Mouse (Mus musculus) kidney, adult 18-20 months (tissue): ENCODE data around the gene Slc4a1.
A peak's percentile ranks its signal among the peaks of the same experiment; 100 is the strongest.
"Not testable (repeated sequence)": the region's sequence is repeated elsewhere in the genome, so short reads cannot be mapped to it uniquely, and the experiment has no call there.

Experiments
- DNase-seq: peaks from one replicate; pipeline ENCODE4 v3.0.0; 2021

Gene Slc4a1

DNA sequence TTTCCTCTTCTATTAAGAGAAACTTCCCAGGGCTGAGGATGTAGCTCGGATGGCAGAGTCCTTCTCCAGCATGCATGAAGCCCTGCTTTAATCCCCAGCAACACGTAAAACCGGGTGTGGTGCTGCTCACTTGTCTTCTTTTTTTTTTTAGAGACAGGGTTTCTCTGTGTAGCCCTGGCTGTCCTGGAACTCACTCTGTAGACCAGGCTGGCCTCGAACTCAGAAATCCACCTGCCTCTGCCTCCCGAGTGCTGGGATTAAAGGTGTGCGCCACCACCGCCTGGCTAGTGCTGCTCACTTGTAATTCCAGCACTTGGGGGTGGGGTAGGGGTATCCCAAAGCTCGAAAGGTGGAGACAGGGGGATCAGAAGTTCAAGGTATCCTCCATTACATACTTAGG is at the start of gene Slc4a1:
Gene Slc4a1 (minus strand): TSS at position 101 of the 400 bp plus-strand sequence.
- not testable (repeated sequence) for DNase-seq

GRCm38 (mm10) chr11:102415034-102415802 is 49.2 kb upstream of the Slc4a1 start:
- DNase-seq: no peak

DNA sequence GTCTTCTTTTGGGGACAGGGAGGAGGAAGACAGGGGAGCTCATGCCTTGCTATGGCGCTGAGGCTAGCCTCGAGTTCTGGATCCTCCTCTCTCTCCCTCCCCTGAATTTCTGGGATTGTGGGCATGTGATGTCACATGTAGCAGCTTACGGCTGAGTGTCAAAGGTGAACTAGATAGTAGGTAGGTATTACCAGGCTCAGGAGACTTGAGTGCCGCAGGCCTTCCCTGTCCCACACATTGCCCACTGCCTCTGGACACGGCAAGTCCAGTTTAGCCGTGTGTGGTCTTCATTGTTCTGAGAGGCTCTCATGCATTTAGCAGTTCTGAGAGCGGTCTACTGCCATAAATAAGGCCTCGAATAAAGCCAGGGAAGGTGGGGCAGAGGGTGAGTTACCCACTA is 47.1 kb upstream of the Slc4a1 start:
- DNase-seq: no peak

DNA sequence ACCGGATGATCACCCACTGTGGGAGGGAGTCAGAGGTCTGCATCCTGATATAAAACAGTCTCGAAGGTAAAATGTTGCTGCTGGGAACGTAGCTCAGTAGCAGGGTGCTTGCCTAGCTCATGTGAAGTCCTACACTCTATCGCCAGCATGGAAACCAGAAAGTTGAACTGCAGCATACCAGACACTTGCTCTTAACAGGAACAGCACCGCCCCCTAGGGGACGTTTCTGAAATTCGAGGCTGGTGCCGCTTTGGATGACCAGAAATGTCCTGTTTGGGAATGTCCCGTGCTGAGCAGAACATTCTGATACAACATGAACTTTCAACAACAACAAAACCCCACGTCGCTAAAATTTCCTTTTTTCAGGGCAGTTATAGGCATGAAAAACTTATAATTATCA is 45.7 kb upstream of the Slc4a1 start:
- DNase-seq: peak; percentile 95

DNA sequence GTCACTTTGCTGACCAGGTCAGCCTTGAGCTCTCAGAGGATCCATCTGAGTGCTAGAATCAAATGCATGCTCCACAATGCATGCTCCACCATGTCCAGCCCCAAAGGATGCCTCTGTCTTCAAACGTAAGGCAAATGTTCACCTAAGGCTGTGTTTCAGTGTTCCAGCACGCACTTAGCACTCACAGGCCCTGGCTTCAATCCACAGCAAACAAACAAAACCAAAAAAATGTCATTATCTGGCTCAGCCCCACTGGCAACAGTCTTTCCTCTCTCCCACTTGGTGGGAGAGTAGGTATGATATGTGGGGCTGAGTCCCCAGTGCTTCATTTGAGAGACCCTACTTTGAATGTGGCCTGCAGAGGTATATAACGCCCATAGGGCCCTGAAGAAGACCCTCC is 45.1 kb upstream of the Slc4a1 start:
- DNase-seq: no peak

DNA sequence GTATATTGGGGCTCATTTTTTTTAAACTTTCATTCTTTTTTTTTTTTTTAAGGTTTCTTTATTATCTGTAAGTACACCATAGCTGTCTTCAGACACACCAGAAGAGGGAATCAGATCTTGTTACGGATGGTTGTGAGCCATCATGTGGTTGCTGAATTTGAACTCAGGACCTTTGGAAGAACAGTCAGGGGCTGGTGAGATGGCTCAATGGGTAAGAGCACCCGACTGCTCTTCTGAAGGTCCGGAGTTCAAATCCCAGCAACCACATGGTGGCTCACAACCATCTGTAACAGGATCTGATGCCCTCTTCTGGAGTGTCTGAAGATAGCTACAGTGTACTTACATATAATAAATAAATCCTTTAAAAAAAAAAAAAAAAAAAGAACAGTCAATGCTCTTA is 44.3 kb upstream of the Slc4a1 start:
- not testable (repeated sequence) for DNase-seq

GRCm38 (mm10) chr11:102409795-102410330 is 43.9 kb upstream of the Slc4a1 start:
- DNase-seq: no peak

- peak; percentile 37 for DNase-seq
Observed at GRCm38 (mm10) chr11:102408888-102409794, 43.1 kb upstream of the Slc4a1 start.

DNA sequence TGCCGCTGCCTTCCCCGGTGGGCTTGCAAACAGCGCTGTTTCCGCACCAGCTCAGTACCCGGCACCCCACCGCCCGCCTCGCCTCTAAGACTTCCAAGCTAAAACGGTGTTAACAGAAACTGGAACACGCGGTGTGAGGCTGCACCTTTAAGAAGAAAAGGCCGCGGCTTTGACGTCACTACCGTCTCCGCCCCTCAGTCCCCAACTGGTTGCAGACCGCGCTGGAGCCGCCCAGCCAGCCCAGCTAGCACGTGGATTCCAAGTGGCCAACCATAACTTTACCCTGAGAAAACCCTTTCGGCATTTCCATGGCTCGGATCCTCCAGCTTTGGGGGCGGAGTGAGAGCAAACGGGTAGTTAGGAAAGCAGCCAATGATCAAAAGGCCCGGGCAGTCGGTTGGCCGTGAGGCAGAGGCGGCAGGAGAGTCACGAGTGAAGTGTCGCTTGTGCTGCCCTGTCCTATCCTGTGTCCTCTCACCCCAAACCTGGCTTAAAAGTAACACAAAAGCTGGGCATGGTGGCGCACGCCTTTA is 42.4 kb upstream of the Slc4a1 start:
- DNase-seq: peak; percentile 97

DNA sequence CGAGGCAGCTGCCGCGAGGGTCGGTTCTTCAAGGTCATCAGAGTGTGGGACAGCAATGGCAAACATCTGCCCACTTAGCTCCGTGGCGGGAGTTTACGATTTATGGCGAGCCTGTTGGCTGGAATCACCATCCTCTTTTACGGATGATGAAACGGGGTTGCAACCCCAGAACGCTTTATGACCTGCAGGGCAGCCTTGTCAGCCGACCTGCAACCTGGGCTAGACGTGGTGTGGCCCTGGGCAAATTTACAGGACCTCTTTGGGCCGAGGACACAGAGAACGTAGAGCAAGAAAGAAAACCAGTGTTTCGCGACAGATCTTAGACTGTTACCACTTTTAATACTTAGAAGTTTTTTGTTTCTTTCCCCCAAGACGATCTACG is 41.8 kb upstream of the Slc4a1 start, which contains the start of gene Slc25a39:
Gene Slc25a39 (minus strand): TSS at position 113 of the 382 bp plus-strand sequence.
- no peak for DNase-seq

DNA sequence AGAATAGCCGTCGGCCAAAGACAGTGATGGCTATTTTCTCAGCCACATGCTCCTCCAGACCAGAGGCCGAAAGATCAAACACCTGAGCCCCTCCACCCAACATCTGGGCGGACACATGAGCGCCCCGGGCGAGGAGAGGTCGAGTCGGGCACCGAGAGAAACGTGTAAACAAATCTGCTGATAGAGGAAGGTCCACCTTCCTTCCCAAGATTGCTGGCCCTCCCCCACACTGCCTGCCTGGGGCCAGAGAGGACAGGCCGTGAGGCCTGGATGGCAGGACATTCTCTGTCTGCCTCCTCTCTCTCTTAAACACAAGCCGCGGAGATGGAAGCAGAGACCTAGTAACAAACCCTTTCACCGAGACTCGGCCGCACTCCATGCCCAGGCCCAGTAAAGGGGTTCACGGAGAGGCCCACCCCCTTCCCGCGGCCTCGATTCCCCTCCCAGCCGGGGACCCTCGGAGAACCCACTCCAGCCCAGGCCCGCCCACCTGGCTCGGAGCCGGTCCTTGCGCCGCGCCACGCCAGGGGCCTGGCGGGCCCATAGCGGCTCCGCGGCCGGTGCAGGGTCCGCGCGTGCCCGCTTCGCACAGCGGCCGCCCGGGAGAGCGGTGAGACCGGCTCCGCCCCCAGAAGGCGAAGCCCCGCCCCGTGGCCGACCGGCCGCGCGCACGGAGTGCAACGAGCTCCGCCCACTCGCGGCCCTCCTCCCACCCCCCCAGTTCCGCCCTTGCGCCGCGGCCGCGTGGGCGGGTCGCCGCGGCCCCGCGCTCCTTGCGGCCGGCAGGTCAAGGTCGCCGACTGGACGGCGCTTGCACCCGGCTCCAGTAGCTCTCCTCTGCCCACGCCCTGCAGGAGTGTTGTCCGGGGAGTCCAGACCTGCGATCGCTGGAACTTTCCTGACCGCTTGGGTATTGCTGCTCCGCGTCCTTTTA is 41.2 kb upstream of the Slc4a1 start:
- DNase-seq: peak; percentile 93

GRCm38 (mm10) chr11:102406401-102406800 is 40.4 kb upstream of the Slc4a1 start:
- DNase-seq: no peak

DNA sequence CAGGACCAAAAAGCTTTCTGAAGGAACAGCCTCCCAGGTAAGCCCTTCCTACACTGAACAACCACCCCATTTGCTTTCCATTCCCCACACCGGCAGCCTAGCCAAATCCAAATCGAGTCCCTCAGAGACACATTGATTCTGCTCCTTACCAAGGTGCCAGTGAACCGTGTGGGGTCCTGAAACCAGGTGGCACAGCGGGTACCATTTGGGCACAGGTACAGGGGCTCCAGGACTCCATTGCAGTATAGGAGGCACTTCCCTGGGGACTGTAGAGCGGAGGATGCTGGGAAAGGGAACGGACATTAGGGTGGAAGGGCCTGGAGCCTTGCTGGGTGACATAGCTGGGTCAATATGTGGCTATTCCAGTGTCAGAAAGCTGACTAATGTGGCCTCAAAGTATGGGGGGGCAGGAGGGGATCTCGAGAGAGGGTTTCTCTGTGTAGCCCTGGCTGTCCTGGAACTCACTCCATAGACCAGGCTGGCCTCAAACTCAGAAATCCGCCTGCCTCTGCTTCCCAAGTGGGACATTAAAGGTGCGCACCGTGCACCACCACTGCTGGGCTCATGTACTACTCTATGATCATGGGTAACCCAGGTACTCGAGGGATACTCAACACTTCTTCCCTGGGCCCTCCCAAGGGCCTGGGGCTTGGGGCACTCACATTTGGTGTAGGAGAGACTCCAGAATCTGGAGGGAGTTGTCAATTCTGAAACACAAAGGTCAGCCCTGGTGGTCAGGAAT is 39.7 kb upstream of the Slc4a1 start:
- DNase-seq: no peak

- peak; percentile 43 for DNase-seq
Observed at GRCm38 (mm10) chr11:102404161-102405010, 38.4 kb upstream of the Slc4a1 start.

DNA sequence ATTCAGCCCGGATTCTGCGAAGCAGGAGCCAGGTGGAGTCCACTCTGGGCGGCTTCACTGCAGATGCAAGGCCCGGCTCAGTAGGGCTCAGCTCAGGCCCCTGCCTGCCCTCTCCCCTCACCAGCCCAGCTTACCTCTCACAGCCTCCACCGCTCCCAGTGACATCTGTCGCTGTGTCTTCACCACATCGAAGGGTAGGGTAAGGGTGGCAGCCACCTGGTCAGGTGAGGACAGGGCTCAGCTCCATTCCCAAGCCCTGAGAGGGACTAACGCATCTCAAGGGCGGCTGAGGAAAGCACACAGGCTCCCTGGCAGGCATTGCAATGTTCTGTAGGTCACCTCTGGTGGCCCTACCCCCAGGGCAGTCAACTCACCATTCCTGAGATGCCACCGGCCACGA is 37.7 kb upstream of the Slc4a1 start:
- no peak for DNase-seq

- no peak for DNase-seq
Observed at GRCm38 (mm10) chr11:102401898-102402500, 36.0 kb upstream of the Slc4a1 start.

DNA sequence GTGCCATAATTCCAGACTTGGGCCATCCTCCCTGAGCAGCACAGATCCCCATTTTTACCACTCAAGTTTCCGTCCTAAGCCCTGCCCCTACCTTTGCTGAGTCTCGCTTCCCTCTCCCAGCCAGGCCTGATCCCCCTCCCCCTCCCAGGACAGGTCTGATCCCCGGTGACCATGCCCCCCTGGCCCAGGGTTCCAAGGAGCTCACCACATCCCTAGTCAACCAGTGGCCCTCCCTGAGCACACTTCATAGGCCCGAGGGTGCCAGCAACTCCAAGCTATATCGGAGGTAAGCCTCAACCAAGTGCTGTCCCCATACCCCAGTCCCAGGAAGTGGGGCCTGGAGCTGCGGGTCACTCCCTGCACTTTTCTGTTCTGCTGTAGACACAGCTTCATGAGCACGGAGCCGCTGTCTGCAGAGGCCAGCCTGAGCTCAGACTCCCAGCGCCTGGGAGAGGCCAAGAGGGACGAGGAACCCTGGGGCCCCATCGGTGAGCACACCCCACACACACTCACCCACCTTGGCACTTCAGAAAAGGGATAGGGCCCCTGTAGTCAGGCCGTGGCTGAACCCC is 34.6 kb upstream of the Slc4a1 start:
- no peak for DNase-seq

- no peak for DNase-seq
Observed at GRCm38 (mm10) chr11:102399610-102400072, 33.6 kb upstream of the Slc4a1 start.

DNA sequence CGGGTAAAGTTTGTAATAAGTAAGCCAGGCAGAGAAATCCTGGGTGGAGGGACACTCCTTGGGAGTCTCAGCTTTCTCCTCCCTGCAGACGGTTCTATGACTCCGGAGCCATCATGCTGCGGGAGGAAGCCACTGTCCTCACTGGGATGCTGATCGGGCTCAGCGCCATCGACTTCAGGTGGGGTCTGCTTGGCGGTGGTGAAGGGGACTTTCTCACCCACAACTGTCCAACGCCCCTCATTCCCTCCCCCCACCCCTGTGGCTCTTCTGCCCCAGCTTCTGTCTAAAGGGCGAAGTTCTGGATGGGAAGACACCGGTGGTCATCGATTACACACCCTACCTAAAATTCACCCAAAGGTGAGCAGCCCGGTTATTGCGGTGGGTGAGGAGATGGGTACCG is 33.1 kb upstream of the Slc4a1 start:
- DNase-seq: no peak
